Mouse (Mus musculus) macrophage (primary cell): Measurements from ENCODE around the gene Cdc45. TPM values are rescaled to one million over a fixed set of nuclear protein-coding genes. Genes with fewer than 3 reads are reported as not detected.

Experiments used
- H3K27ac ChIP-seq: fragments of 350-480 bp; formaldehyde crosslinking; 2 replicates; pipeline ENCODE4 v1.9.0; 2021
- H3K36me3 ChIP-seq: fragments of 350-480 bp; formaldehyde crosslinking; 2 replicates; pipeline ENCODE4 v1.9.0; 2021; ENCODE audit errors: inconsistent target
- H3K4me3 ChIP-seq: fragments of 350-480 bp; formaldehyde crosslinking; 2 replicates; pipeline ENCODE4 v1.9.0; 2021; ENCODE audit errors: inconsistent target
- H3K79me2 ChIP-seq: fragments of 350-480 bp; formaldehyde crosslinking; 2 replicates; pipeline ENCODE4 v1.9.0; 2021; ENCODE audit errors: inconsistent target
- WGBS: methylation state at CpG from one replicate; pipeline ENCODE4 v1.1.7; 2026; ENCODE audit warnings: inconsistent platforms; ENCODE audit not compliant: missing documents; 5-methylcytosine and 5-hydroxymethylcytosine counted together
- polyA plus RNA-seq: library from polyadenylated mRNA; stranded (reverse); fragments of 250-400 nt; gene quantifications from 3 replicates; pipeline ENCODE4 v1.2.4, GENCODE M21; 2018; ENCODE audit warnings: inconsistent platforms

Gene Cdc45
- polyA plus RNA-seq, 1 experiment from 2014 or later, result 4.9 TPM

DNA sequence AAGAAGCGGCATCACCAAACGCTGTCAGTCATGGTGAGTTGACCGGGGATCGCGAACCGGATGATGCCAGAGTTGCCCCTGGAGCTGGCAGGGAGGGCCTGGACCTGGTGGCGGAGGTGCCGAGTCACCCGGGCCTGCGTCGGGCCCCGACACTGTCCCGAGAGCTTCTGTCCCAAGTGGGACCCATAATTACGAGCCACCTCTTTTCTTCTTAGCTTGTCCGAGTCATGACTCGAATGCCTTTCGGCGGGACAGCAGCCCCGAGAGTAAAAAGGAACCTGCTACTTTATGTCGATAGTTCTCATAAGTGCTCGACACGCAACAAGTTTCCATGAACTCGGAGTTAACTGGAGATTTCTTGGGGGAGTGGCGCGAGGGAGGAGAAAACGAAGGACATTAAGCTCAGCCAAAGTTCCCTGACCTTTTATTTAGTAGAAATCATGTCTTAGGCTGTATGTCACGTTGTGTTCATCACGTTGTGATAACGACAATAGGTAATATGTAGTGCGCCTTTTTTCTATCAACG lies 661 bp upstream of the Cdc45 start:
- peaks cover 28% of the 10 kb centered on the region; the same call in 1 of the 2 replicates for H3K36me3 ChIP-seq
- WGBS, result 2% methylated on average over 31 of the region's 31 CpGs

GRCm38 (mm10) chr16:18811032-18811431 lies 755 bp downstream of the Cdc45 start:
- WGBS, result 4% methylated on average over 5 of the region's 5 CpGs
- Histone ChIP-seq H3K79me2 (peaks cover 51% of the 10 kb centered on the region), H3K27ac (peak overlapping the region; percentile 82), H3K36me3 (peaks cover 15% of the 10 kb centered on the region; the same call in 1 of the 2 replicates), H3K4me3 (peak overlapping the region; percentile 90)

More for the DNA sequence above, 661 bp upstream of the Cdc45 start:
- Histone ChIP-seq H3K79me2 (peaks cover 59% of the 10 kb centered on the region), H3K27ac (peak overlapping the region; percentile 82), H3K4me3 (peak overlapping the region; percentile 90)

GRCm38 (mm10) chr16:18809001-18809400 lies 2.8 kb downstream of the Cdc45 start:
- Histone ChIP-seq H3K79me2 (peaks cover 30% of the 10 kb centered on the region), H3K36me3 (no peaks in the 10 kb centered on the region), H3K27ac (no peak overlapping the region), H3K4me3 (no peak overlapping the region)
- 14% methylated on average over 5 of the region's 5 CpGs for WGBS

- Histone ChIP-seq H3K4me3 (no peak overlapping the region), H3K36me3 (no peaks in the 10 kb centered on the region), H3K27ac (no peak overlapping the region), H3K79me2 (peaks cover 5% of the 10 kb centered on the region)
- 96% methylated on average over 2 of the region's 2 CpGs for WGBS
Observed at GRCm38 (mm10) chr16:18805746-18806145, 6.0 kb downstream of the Cdc45 start.

GRCm38 (mm10) chr16:18798841-18799240 lies 12.9 kb downstream of the Cdc45 start:
- Histone ChIP-seq H3K27ac (no peak overlapping the region), H3K79me2 (no peaks in the 10 kb centered on the region), H3K36me3 (no peaks in the 10 kb centered on the region), H3K4me3 (no peak overlapping the region)
- 77% methylated on average over 2 of the region's 2 CpGs for WGBS

DNA sequence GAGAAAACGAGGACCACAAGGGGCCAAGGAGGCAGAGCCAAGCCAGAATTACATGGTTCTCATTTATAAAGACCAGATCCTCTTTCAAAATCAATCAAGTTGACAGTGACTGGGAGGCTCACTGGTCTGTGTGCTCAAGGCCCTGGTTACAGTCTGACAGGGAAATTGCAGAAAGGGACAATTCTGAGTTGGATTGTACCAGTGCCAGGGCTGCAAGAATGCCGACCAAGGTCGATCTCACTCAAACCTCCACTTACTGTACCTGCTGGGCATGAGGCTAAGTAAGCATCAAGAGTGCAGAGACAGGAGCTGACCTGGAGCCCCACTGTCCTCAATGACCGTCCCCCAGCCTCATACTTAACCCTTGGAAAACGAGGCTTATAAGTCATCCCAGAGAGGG lies 13.6 kb downstream of the Cdc45 start:
- Histone ChIP-seq H3K27ac (no peak overlapping the region), H3K4me3 (no peak overlapping the region), H3K36me3 (no peaks in the 10 kb centered on the region), H3K79me2 (no peaks in the 10 kb centered on the region)
- WGBS, result 93% methylated on average over 5 of the region's 5 CpGs

DNA sequence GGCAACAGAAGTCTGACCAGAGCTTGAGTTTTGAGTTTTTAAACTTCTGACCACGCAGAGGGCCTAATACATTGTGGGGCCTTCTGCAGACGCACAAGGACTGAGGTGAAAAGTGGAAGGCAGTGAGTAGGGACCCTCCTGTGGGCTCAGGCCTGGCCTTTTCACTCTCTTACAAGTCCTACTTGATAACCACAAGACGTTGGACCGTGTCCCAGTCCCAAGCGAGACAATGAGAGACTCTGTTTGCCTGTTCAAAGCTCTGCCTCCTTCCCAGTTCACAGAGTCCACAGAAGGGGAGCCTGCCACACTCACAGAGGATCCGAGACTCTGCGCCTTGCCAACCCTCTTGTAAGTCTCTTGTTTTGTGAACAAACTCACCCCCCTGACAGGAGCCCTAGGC lies 15.1 kb downstream of the Cdc45 start:
- H3K4me3 ChIP-seq, result no peak overlapping the region
- H3K36me3 ChIP-seq, result no peaks in the 10 kb centered on the region
- H3K79me2 ChIP-seq, result no peaks in the 10 kb centered on the region
- H3K27ac ChIP-seq, result no peak overlapping the region
- WGBS, result 91% methylated on average over 7 of the region's 7 CpGs

DNA sequence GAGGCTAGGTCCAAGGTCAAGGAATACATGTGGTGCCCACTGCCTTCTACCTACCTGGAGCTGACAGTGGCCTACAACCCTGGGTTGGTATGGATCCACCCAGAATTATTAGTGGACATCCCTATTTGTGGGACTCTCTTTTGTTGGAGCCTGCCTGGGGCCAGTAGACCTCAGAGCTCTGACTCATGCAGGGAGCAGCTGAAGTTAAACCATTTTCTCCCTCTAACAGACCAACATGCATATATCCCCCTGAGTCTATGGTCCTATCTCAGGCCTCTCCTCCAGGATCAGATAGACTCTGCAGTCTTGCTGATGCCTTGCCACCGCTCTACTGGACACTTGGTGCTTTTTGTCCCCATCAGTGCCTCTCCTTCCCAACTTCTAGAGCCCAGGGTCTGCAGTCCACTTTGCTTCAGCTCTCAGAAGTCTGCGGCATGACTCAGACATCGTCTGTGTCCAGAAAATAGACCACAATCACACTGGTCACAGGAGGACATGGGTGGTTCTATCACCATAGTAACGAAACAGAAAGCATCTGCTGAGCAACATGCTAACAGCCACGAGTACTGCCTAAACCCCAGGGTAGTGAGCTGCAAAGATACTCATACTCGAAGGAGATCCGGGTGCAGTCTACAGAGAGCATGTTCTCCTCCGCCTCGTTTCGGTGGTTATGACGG lies 16.4 kb downstream of the Cdc45 start:
- no peaks in the 10 kb centered on the region for H3K79me2 ChIP-seq
- no peak overlapping the region for H3K27ac ChIP-seq
- H3K4me3 ChIP-seq, result no peak overlapping the region
- no peaks in the 10 kb centered on the region for H3K36me3 ChIP-seq
- WGBS, result 94% methylated on average over 11 of the region's 11 CpGs

DNA sequence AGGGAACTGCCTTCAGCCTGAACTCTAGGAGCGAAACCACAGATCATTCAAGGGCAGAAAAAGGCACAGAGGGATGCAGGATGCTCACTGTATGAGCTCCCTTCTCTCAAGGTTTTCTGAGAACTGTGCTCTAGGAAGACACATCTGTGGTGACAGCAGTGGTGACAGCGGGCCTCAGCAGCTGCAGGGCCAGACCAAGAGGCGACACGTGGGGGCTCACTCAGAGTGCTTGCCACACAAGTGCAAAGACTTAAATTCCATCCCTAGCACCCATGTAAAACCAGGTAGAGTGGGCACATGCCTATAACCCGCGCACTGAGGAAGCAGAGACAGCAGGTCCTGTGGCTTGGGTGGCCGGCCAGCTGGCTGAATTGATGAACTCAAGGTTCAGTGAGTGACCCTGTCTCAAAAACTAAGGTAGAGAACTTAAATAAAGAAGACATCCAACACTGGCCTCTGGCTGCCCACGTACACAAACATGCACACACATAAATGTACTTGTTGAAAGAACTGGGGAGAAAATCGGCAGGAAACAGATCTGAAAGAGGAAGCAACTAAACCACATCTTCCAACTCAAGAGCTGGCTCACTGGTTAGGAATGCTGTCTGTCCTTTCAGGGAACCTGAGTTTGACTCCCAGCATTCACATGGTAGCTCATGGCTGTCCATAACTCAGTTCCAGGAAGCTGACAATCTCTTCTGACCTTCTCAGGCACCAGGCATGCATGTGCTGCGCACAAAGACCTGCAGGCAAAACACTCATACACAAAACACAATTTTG lies 23.0 kb downstream of the Cdc45 start:
- H3K36me3 ChIP-seq, result no peaks in the 10 kb centered on the region; the same call in 1 of the 2 replicates
- H3K27ac ChIP-seq, result no peak overlapping the region
- H3K4me3 ChIP-seq, result no peak overlapping the region
- no peaks in the 10 kb centered on the region for H3K79me2 ChIP-seq
- 67% methylated on average over 9 of the region's 10 CpGs for WGBS

DNA sequence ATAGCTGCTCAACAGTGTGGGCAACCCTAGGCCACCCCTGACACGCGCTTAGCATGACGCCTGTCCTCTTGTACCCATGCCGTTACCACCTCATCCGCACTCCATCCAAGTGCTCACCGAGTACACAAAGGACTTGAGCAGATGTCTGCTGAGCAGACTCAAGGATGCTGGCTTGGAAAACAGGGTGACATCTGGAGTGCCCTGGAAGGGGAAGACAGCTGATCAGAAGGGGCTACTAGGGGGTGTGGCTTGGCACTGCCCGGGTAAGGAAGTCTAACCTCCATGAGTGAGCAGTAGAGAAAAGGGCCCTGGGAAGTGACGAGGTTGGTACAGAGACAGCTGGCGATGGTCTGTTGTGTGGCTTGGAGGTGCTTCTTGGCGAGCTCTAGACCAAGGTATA lies 25.1 kb downstream of the Cdc45 start:
- Histone ChIP-seq H3K27ac (no peak overlapping the region), H3K79me2 (no peaks in the 10 kb centered on the region), H3K4me3 (no peak overlapping the region), H3K36me3 (no peaks in the 10 kb centered on the region; the same call in 1 of the 2 replicates)
- WGBS, result 95% methylated on average over 10 of the region's 10 CpGs

DNA sequence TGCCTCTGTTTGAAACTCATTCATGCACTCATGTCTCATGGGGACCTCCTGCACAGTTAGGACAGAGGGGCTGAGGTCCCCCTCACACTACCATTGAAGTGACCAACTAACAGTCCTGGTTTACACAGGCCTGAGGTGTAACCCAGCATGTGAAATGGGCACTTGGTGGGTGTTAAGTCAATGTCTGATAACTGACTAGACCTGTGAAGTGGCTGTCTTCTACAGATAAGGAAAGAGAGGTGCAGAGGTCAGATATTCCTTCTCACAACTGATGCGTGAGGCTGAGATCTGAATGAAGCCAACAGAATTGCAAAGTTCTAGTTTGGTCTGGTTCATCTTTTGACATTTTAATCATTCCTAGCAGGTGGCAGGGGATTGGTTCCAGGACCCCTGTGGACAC lies 26.3 kb downstream of the Cdc45 start:
- Histone ChIP-seq H3K4me3 (no peak overlapping the region), H3K27ac (no peak overlapping the region), H3K79me2 (no peaks in the 10 kb centered on the region), H3K36me3 (no peaks in the 10 kb centered on the region; the same call in 1 of the 2 replicates)
- 100% methylated on average over 1 of the region's 1 CpGs for WGBS

DNA sequence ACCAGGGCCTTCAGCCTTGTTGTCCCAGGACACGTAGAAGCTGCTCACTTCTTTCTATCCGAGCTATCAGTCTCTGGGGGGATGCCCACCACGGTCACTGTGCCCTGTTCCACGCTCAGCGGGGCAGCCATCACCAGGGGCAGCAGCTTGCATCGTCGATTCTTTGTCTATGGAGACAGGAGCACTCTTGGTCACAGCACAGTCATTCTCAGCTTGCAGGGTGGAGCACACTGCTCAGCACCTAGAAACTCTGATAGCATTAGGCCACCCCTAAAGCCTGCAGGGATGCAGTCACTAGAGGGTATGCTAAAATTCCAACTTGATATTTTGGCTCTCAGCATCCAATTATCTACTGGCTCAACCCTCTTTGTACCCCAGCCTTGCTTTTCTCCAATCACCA lies 26.8 kb downstream of the Cdc45 start:
- no peak overlapping the region for H3K27ac ChIP-seq
- no peaks in the 10 kb centered on the region; the same call in 1 of the 2 replicates for H3K36me3 ChIP-seq
- WGBS, result 98% methylated on average over 7 of the region's 7 CpGs
- H3K4me3 ChIP-seq, result no peak overlapping the region
- no peaks in the 10 kb centered on the region for H3K79me2 ChIP-seq

GRCm38 (mm10) chr16:18781810-18782209 lies 30.0 kb downstream of the Cdc45 start:
- H3K36me3 ChIP-seq, result no peaks in the 10 kb centered on the region; the same call in 1 of the 2 replicates
- WGBS, result 96% methylated on average over 10 of the region's 10 CpGs

DNA sequence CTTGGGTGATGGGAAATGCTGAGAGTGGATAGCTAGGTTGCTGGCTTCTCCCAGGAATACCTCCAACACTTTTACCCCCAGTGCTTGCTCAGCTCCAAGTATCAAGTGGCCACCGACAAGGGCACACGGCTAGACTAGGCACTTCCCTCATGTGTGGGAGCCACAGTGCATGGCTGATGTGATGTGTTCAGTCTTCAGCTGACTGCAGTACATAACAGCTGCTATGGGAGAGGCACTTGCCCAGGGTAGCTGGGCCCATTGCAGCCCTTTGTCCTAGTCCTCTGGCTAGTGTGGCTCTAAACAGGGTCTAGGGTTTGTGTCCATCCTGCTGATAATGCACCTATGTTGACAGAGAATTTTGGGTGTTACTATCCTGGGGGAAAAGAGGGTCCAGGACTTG lies 33.3 kb downstream of the Cdc45 start:
- Histone ChIP-seq H3K79me2 (no peaks in the 10 kb centered on the region), H3K36me3 (no peaks in the 10 kb centered on the region), H3K27ac (no peak overlapping the region), H3K4me3 (no peak overlapping the region)
- WGBS, result 85% methylated on average over 2 of the region's 2 CpGs

More at GRCm38 (mm10) chr16:18781810-18782209, 30.0 kb downstream of the Cdc45 start:
- Histone ChIP-seq H3K79me2 (no peaks in the 10 kb centered on the region), H3K4me3 (no peak overlapping the region), H3K27ac (no peak overlapping the region)
